Mouse (Mus musculus) limb, embryonic 14.5 days (tissue): ENCODE results near the gene Fzr1. TPM values are rescaled to one million over a fixed set of nuclear protein-coding genes. Genes with fewer than 3 reads are reported as not detected.

Source experiments
- ATAC-seq: fragments of 200-750 bp; cut with Nextera tagmentation; 2 replicates; pipeline ENCODE4 v1.8.0; 2017; ENCODE audit warnings: low read depth, moderate number of reproducible peaks, moderate TSS enrichment; ENCODE audit not compliant: low FRiP score
- DNase-seq: peaks from one replicate; pipeline ENCODE4 v3.0.0-alpha.2; 2015; ENCODE audit warnings: low spot score
- H3K27ac ChIP-seq: fragments of 300-500 bp; sonication (generic); replicated peaks from 2 replicates; pipeline ENCODE4 v1.5.1; 2014; ENCODE audit warnings: low read depth, mild to moderate bottlenecking, low read length, moderate library complexity, mixed read lengths
- H3K27me3 ChIP-seq: fragments of 300-500 bp; sonication (generic); 2 replicates; pipeline ENCODE4 v1.6.1; 2014; ENCODE audit warnings: low read length, mixed read lengths; ENCODE audit not compliant: control insufficient read depth, insufficient read depth
- H3K36me3 ChIP-seq: fragments of 300-500 bp; sonication (generic); 2 replicates; pipeline ENCODE4 v1.6.1; 2014; ENCODE audit warnings: mild to moderate bottlenecking, low read length, moderate library complexity, mixed read lengths; ENCODE audit not compliant: control insufficient read depth, insufficient read depth
- H3K4me1 ChIP-seq: fragments of 300-500 bp; sonication (generic); 2 replicates; pipeline ENCODE4 v1.6.1; 2014; ENCODE audit warnings: antibody characterized with exemption, low read length, mixed read lengths; ENCODE audit not compliant: control insufficient read depth, insufficient read depth
- H3K4me2 ChIP-seq: fragments of 300-500 bp; sonication (generic); replicated peaks from 2 replicates; pipeline ENCODE4 v1.6.1; 2014; ENCODE audit warnings: low read depth, mild to moderate bottlenecking, low read length, moderate library complexity; ENCODE audit not compliant: severe bottlenecking
- H3K4me3 ChIP-seq: fragments of 300-500 bp; sonication (generic); replicated peaks from 2 replicates; pipeline ENCODE4 v1.5.1; 2014; ENCODE audit warnings: low read length
- H3K9ac ChIP-seq: fragments of 300-500 bp; sonication (generic); 2 replicates; pipeline ENCODE4 v1.6.1; 2014; ENCODE audit warnings: mild to moderate bottlenecking, low read depth, low read length, moderate library complexity; ENCODE audit not compliant: severe bottlenecking
- H3K9me3 ChIP-seq: fragments of 300-500 bp; sonication (generic); 2 replicates; pipeline ENCODE4 v1.6.1; 2016; ENCODE audit warnings: low read length; ENCODE audit not compliant: control insufficient read depth
- POLR2A ChIP-seq: fragments of 200-500 bp; IDR thresholded peaks from 2 replicates; pipeline ENCODE4 v1.8.0; 2012; ENCODE audit warnings: inconsistent platforms, mild to moderate bottlenecking, moderate library complexity, borderline replicate concordance; ENCODE audit not compliant: insufficient read depth, insufficient read length; ENCODE audit errors: extremely low read depth
- WGBS: fragments of 180-500 bp; shearing (Covaris S2); extraction: QIAGEN DNeasy Blood & Tissue Kit; methylation state at CpG from one replicate; pipeline ENCODE4 v1.1.7; 2014; 5-methylcytosine and 5-hydroxymethylcytosine counted together
- polyA plus RNA-seq, 2 experiments: library from polyadenylated mRNA; depleted of rRNA in 1 of 2; stranded (reverse) in 1 of 2; unstranded in 1 of 2; fragments of >200 nt; fragmentation: Nextera tagmentation in 1 of 2; extraction: Ambion mirVana in 1 of 2; gene quantifications; 2 replicates each; pipeline versions ENCODE4 v1.2.1 to v1.2.3; 2012 to 2014

Fzr1 gene
- polyA plus RNA-seq, 2 experiments, result 92.8 to 109 TPM

DNA sequence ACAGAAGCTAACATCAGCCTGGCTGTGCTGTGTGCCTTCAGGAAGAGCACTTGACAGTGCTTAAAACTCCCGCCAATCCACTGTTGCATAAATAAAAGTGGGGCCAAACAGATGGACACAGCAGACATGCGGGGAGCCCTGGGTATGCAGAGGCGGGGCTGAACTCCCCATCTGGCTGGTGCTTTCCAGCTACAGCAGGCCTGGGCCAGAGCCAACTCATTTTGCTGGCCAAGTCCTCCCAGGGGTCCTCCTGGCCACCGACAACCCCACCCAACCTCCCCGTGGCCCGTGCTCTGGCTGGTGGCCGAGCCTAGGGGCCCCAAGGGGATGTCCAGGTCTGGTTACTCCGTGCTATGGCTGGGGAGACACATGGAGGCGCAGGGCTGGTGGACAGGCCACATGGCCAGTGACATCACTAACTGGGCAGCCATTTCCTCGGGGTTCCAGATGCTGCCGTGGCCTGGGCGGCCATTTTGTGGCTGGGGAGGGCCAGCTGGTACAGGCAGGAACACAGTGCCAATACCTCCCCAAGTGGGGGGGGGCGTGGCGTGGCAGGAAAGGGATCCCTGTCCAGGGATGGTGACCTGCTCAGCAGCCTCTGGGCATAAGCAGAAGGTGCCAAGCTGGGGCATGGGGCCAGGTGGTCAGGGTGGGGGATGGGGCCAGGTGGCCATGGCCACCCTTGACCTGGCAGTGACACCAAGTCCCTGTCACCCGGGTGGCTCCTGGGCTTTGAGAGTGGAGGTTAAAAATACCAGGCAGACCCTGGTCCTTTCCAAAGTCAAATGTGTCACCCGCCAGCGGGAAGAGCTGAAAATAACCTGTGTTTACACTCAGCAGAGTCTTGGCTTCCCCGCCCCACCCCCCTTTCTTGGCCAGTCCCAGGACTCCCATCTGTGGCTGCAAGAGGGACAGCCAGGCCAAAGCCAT, 33.4 kb upstream of the Fzr1 start:
- 61% methylated on average over 17 of the region's 18 CpGs for WGBS
- peak; percentile 55 for DNase-seq
- peaks cover 77% of the 10 kb centered on the region for H3K4me1 ChIP-seq

DNA sequence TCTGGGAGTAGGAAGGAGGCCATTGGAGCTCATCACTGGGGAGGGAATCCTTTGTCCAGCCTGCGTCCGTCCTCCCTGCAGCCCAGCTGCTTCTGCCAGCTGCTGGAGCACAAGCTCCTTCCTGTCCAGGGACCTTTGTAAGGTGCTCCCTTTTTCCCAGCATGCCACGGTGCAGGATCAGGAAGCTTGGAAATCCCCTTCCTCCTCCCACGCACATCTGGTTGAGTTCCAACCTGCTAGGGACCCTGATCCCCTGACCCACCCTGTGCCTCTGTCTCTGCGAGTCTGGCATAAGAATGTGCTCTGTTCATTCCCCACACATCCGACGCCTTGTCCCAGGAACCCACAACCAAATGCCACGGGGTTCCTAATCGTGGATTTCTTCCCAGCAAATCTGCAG, 32.7 kb upstream of the Fzr1 start:
- 70% methylated on average over 9 of the region's 9 CpGs for WGBS
- TF ChIP-seq POLR2A, result no peak
- H3K9ac ChIP-seq, result no peak overlapping the region
- peaks cover 58% of the 10 kb centered on the region for H3K36me3 ChIP-seq
- H3K4me1 ChIP-seq, result peaks cover 71% of the 10 kb centered on the region
- no peak for ATAC-seq
- H3K4me3 ChIP-seq, result no peak overlapping the region
- H3K4me2 ChIP-seq, result peak overlapping the region; percentile 7; the same call in 1 of the 2 replicates
- no peaks in the 10 kb centered on the region for H3K27me3 ChIP-seq
- no peaks in the 10 kb centered on the region for H3K9me3 ChIP-seq
- no peak for DNase-seq
- peak overlapping the region; percentile 63 for H3K27ac ChIP-seq

More for the DNA sequence above, 33.4 kb upstream of the Fzr1 start:
- no peak for TF ChIP-seq POLR2A
- Histone ChIP-seq H3K9me3 (no peaks in the 10 kb centered on the region), H3K9ac (no peak overlapping the region), H3K27ac (peak overlapping the region; percentile 63), H3K27me3 (no peaks in the 10 kb centered on the region), H3K4me2 (no peak overlapping the region; the same call in 1 of the 2 replicates), H3K4me3 (no peak overlapping the region), H3K36me3 (peaks cover 51% of the 10 kb centered on the region)
- ATAC-seq, result no peak

DNA sequence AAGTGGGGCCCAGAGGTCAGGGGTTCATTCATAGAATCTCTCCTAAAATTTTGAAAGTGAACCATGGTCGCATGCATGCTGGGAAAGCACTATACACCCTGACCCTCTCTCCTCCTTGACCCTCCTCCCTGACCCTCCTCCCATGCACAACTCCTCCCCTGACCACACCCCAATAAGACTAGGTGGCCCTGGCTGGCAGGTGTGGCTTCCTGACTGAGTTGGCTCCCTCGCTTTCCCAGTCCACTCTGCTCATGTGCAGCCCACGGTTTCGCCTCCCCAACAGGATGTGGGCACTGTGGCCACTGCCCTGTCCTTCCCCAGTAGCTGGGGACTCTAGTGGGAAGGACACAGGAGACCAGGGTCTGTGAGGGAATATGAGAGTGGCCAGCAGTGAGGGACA, 32.0 kb upstream of the Fzr1 start:
- H3K9ac ChIP-seq, result no peak overlapping the region
- no peaks in the 10 kb centered on the region for H3K27me3 ChIP-seq
- H3K4me1 ChIP-seq, result peaks cover 65% of the 10 kb centered on the region
- peaks cover 62% of the 10 kb centered on the region for H3K36me3 ChIP-seq
- DNase-seq (no peak), ATAC-seq (no peak)
- TF ChIP-seq POLR2A, result no peak
- WGBS, result 58% methylated on average over 4 of the region's 4 CpGs
- no peak overlapping the region for H3K4me3 ChIP-seq
- H3K9me3 ChIP-seq, result no peaks in the 10 kb centered on the region
- H3K4me2 ChIP-seq, result no peak overlapping the region
- H3K27ac ChIP-seq, result no peak overlapping the region; the same call in 1 of the 2 replicates

DNA sequence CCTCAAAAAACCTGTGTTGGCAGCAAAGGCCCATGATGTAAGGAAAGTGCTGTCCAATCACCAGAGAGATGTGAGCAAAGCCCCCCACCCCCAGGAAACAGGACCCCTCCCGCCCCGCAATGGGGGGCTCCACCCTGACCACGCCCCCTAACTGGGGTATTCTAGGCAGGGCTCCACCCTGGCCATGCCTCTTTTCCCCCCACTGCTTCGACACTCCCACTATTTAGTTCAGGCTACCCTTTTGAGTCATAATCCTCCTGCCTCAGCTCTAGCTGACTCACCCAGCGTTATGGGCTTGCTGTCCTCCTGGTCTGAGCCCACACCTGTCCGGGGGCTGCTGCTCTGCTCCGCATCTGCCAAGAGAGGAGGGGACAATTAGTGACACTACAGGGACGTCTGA, 31.0 kb upstream of the Fzr1 start:
- no peak overlapping the region for H3K27ac ChIP-seq
- WGBS, result 23% methylated on average over 8 of the region's 8 CpGs
- H3K27me3 ChIP-seq, result no peaks in the 10 kb centered on the region
- H3K4me2 ChIP-seq, result no peak overlapping the region
- no peak overlapping the region for H3K9ac ChIP-seq
- no peaks in the 10 kb centered on the region for H3K9me3 ChIP-seq
- peaks cover 59% of the 10 kb centered on the region for H3K4me1 ChIP-seq
- peak; percentile 4; the same call in 1 of the 2 replicates for ATAC-seq
- TF ChIP-seq POLR2A, result no peak
- DNase-seq, result no peak
- H3K36me3 ChIP-seq, result peaks cover 63% of the 10 kb centered on the region
- no peak overlapping the region for H3K4me3 ChIP-seq

DNA sequence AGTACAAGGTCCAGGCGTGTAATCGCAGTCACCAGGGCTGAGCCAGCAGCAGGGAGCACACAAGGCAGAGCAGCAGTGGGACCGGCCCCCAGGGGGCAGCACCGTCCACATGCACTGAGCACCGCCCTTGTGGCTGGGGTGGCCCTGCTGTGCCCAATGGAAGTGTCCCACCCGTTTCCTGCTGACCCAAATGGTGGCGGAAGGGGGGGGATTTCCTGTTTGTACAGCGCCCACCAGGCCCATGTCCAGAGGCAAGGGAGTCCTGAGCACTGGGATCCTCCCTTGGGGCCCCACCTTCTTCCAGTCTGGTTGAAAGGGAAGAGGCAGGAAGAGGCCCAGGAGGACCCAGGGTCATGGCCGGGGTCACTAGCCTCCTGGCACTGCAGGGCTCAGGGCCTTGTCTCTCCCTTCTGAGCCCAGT, 30.6 kb upstream of the Fzr1 start:
- H3K36me3 ChIP-seq, result peaks cover 68% of the 10 kb centered on the region
- ATAC-seq, result 0 out of 2 replicates have a peak, but pooled peaks have one; percentile 13

More for the DNA sequence above, 30.6 kb upstream of the Fzr1 start:
- Histone ChIP-seq H3K4me2 (no peak overlapping the region), H3K4me3 (no peak overlapping the region), H3K27me3 (no peaks in the 10 kb centered on the region), H3K4me1 (peaks cover 58% of the 10 kb centered on the region), H3K27ac (no peak overlapping the region), H3K9ac (no peak overlapping the region), H3K9me3 (no peaks in the 10 kb centered on the region)
- no peak for TF ChIP-seq POLR2A
- 11% methylated on average over 8 of the region's 9 CpGs for WGBS
- peak; percentile 65 for DNase-seq
